8 mouse cellular contexts compared by ENCODE assay signal in genomic region chr12:113981613-113982012, GRCm38 (mm10).
DNase-seq lines count a peak whose midpoint lies in the region; ATAC-seq and TF ChIP-seq lines count a peak whose summit lies in the region.
"Not testable (repeated sequence)": the region's sequence is repeated elsewhere in the genome, so short reads cannot be mapped to it uniquely, and the experiment has no call there.

No protein-coding gene starts in this region.

- H3K27me3 ChIP-seq in MEL (ENCODE audit: control insufficient read depth in 1 of 2, insufficient read depth in 2 of 2, low read length in 2 of 2); forebrain, embryonic 14.5 days (replicated peaks; ENCODE audit: control insufficient read depth, insufficient read depth, low read length); hindbrain, embryonic 10.5 days (ENCODE audit: insufficient read depth, poor library complexity, severe bottlenecking); lung, postnatal 0 days (replicated peaks; ENCODE audit: insufficient read depth, low read length): not testable (repeated sequence)

- not testable (repeated sequence) for H3K27ac ChIP-seq in MEL (ENCODE audit: control insufficient read depth, low read depth, low read length); forebrain, embryonic 14.5 days (ENCODE audit: low read depth, low read length); hindbrain, embryonic 10.5 days; lung, postnatal 0 days (ENCODE audit: low read length)

- not testable (repeated sequence) for ATAC-seq in forebrain, embryonic 14.5 days; lung, postnatal 0 days

- peak; percentile 31 for TF ChIP-seq RAD21 in MEL (IDR thresholded peaks at IDR 0.05; ENCODE audit: low read depth, low read length)

- not testable (repeated sequence) for H3K9ac ChIP-seq in MEL (ENCODE audit: control insufficient read depth, low read depth, low read length, poor library complexity, severe bottlenecking); forebrain, embryonic 14.5 days (ENCODE audit: low read length); lung, postnatal 0 days (replicated peaks; ENCODE audit: low read depth)

- peak; percentile 55 for DNase-seq in MEL (ENCODE audit: low read depth, low spot score)
- peak; percentile 0 for DNase-seq in c-Kit-positive CD71-positive TER-119-positive erythroid progenitor cells, embryonic 14.5 days (ENCODE audit: low spot score)
- DNase-seq in forebrain, embryonic 14.5 days (ENCODE audit: low spot score), result peak; percentile 1
- peak; percentile 6 for DNase-seq in hindbrain, embryonic 10.5 days (ENCODE audit: low spot score)
- DNase-seq in layer of hippocampus, adult 9-11 months, result peak; percentile 26
- DNase-seq in lung, postnatal 0 days (ENCODE audit: low spot score), result not testable (repeated sequence)
- DNase-seq in right cerebral cortex, postnatal 14 days, result peak; percentile 80
- DNase-seq in urinary bladder, adult 18-20 months (ENCODE audit: low spot score in 2 of 2), result peak; percentile 29 to 76

- H3K36me3 ChIP-seq in MEL (ENCODE audit: control insufficient read depth in 1 of 2, insufficient read depth in 2 of 2, low read length in 2 of 2); forebrain, embryonic 14.5 days (ENCODE audit: control insufficient read depth, insufficient read depth, low read length); hindbrain, embryonic 10.5 days; lung, postnatal 0 days (ENCODE audit: insufficient read depth, low read length): not testable (repeated sequence)

- H3K4me1 ChIP-seq in MEL (ENCODE audit: control insufficient read depth in 1 of 2, insufficient read depth in 2 of 2, low read length in 2 of 2); forebrain, embryonic 14.5 days (ENCODE audit: control insufficient read depth, insufficient read depth, low read length); hindbrain, embryonic 10.5 days (replicated peaks); lung, postnatal 0 days (ENCODE audit: insufficient read depth, low read depth, low read length): not testable (repeated sequence)

- peak; percentile 36 to 67 (median 49); a peak in 5 of 6 replicates for TF ChIP-seq CTCF in MEL (IDR thresholded peaks at IDR 0.05 in 2 of 3, conservative IDR thresholded peaks at IDR 0.05 in 1 of 3; ENCODE audit: control insufficient read depth in 1 of 3, insufficient read depth in 1 of 3, low read depth in 2 of 3, low read length in 3 of 3, poor library complexity in 1 of 3, severe bottlenecking in 1 of 3)
- peak; percentile 58 for TF ChIP-seq CTCF in lung, postnatal 0 days (IDR thresholded peaks at IDR 0.05)

- H3K9me3 ChIP-seq in MEL (replicated peaks; ENCODE audit: insufficient read depth, low read length); forebrain, embryonic 14.5 days (replicated peaks; ENCODE audit: control insufficient read depth, low read length); lung, postnatal 0 days (ENCODE audit: low read length): not testable (repeated sequence)
- peaks cover 16% of the 10 kb centered on the region; the same call in 1 of the 2 replicates for H3K9me3 ChIP-seq in hindbrain, embryonic 10.5 days

- TF ChIP-seq EP300 in MEL (IDR thresholded peaks at IDR 0.05; ENCODE audit: low read depth in 1 of 2, low read length in 2 of 2); lung, postnatal 0 days (IDR thresholded peaks at IDR 0.05): not testable (repeated sequence)

- H3K4me3 ChIP-seq in MEL (ENCODE audit: control insufficient read depth in 1 of 2, insufficient read depth in 1 of 2, low read depth in 2 of 2, low read length in 2 of 2); forebrain, embryonic 14.5 days (ENCODE audit: low read depth, low read length); hindbrain, embryonic 10.5 days; lung, postnatal 0 days (ENCODE audit: low read depth, low read length): not testable (repeated sequence)

- H3K4me2 ChIP-seq in forebrain, embryonic 14.5 days (ENCODE audit: low read length); lung, postnatal 0 days (replicated peaks; ENCODE audit: low read depth, low read length): not testable (repeated sequence)

- 48% methylated on average over 10 of the region's 10 CpGs for WGBS in forebrain, embryonic 14.5 days
- 47% methylated on average over 10 of the region's 10 CpGs for WGBS in hindbrain, embryonic 10.5 days
- WGBS in lung, postnatal 0 days, result 31% methylated on average over 10 of the region's 10 CpGs

- H3K79me2 ChIP-seq in MEL (ENCODE audit: control insufficient read depth, insufficient read depth, low read length, poor library complexity), result not testable (repeated sequence)

- not testable (repeated sequence) for TF ChIP-seq POLR2A in MEL (IDR thresholded peaks at IDR 0.05; ENCODE audit: control insufficient read depth in 1 of 2, insufficient read depth in 1 of 2, low read depth in 1 of 2, low read length in 2 of 2, poor library complexity in 1 of 2)

TF ChIP-seq in MEL, 35 proteins besides CTCF, POLR2A, EP300 and RAD21:
- peak; percentile 39 for TF ChIP-seq SMC3 (IDR thresholded peaks at IDR 0.05; ENCODE audit: low read depth, low read length)
